Mouse (Mus musculus) hindbrain, embryonic 10.5 days (tissue): ENCODE measurements around the gene Wnk2. TPM values are rescaled to one million over a fixed set of nuclear protein-coding genes. Genes with fewer than 3 reads are reported as not detected.

Experiments
- DNase-seq: peaks from one replicate; pipeline ENCODE4 v3.0.0-alpha.2; 2017; ENCODE audit warnings: low spot score
- H3K27ac ChIP-seq: fragments of 300-500 bp; sonication (generic); 2 replicates; pipeline ENCODE4 v1.5.1; 2016; ENCODE audit warnings: mild to moderate bottlenecking, moderate library complexity
- H3K27me3 ChIP-seq: fragments of 300-500 bp; sonication (generic); 2 replicates; pipeline ENCODE4 v1.6.1; 2016; ENCODE audit warnings: mild to moderate bottlenecking; ENCODE audit not compliant: poor library complexity, insufficient read depth, severe bottlenecking
- H3K36me3 ChIP-seq: fragments of 300-500 bp; sonication (generic); 2 replicates; pipeline ENCODE4 v1.6.1; 2016; ENCODE audit warnings: mild to moderate bottlenecking, moderate library complexity
- H3K4me1 ChIP-seq: fragments of 300-500 bp; sonication (generic); replicated peaks from 2 replicates; pipeline ENCODE4 v1.6.1; 2016; ENCODE audit warnings: mild to moderate bottlenecking
- H3K4me3 ChIP-seq: fragments of 300-500 bp; sonication (generic); 2 replicates; pipeline ENCODE4 v1.5.1; 2016; ENCODE audit warnings: mild to moderate bottlenecking, moderate library complexity
- H3K9me3 ChIP-seq: fragments of 300-500 bp; sonication (generic); 2 replicates; pipeline ENCODE4 v1.6.1; 2016; ENCODE audit warnings: mild to moderate bottlenecking, moderate library complexity
- WGBS: fragments of 180-500 bp; shearing (Covaris S2); methylation state at CpG from one replicate; pipeline ENCODE4 v1.1.7; 2016; 5-methylcytosine and 5-hydroxymethylcytosine counted together
- polyA plus RNA-seq: library from polyadenylated mRNA; unstranded; fragments of >200 nt; fragmentation: Nextera tagmentation; extraction: Ambion mirVana; gene quantifications from 2 replicates; pipeline ENCODE4 v1.2.1, GENCODE M21; 2016

The Wnk2 gene
- 4.5 and 8.5 TPM in 2 replicates for polyA plus RNA-seq

GRCm38 (mm10) chr13:49147858-49148226 is at the start of gene Wnk2:
Gene Wnk2, minus strand, starts transcription at chr13:49148014.
- peak; percentile 70 for DNase-seq
- under 1% methylated on average over 43 of the region's 43 CpGs for WGBS
- H3K36me3 ChIP-seq: 0 out of 2 replicates have a peak, but pooled peaks cover under 1% of the 10 kb centered on the region
- H3K9me3 ChIP-seq: no peaks in the 10 kb centered on the region
- peaks cover 51% of the 10 kb centered on the region for H3K4me1 ChIP-seq
- peak within 1 kb of the TSS; percentile 90 for H3K4me3 ChIP-seq
- H3K27ac ChIP-seq: peak within 1 kb of the TSS; percentile 92
- peaks cover 76% of the 10 kb centered on the region for H3K27me3 ChIP-seq

GRCm38 (mm10) chr13:49196766-49197165 is 49.0 kb upstream of the Wnk2 start:
- no peaks in the 10 kb centered on the region for H3K27me3 ChIP-seq
- peaks cover 14% of the 10 kb centered on the region for H3K4me1 ChIP-seq
- no peak overlapping the region for H3K27ac ChIP-seq
- no peak for DNase-seq
- H3K9me3 ChIP-seq: no peaks in the 10 kb centered on the region
- H3K4me3 ChIP-seq: no peak overlapping the region
- WGBS: 86% methylated on average over 6 of the region's 6 CpGs
- peaks cover 14% of the 10 kb centered on the region; the same call in 1 of the 2 replicates for H3K36me3 ChIP-seq

DNA sequence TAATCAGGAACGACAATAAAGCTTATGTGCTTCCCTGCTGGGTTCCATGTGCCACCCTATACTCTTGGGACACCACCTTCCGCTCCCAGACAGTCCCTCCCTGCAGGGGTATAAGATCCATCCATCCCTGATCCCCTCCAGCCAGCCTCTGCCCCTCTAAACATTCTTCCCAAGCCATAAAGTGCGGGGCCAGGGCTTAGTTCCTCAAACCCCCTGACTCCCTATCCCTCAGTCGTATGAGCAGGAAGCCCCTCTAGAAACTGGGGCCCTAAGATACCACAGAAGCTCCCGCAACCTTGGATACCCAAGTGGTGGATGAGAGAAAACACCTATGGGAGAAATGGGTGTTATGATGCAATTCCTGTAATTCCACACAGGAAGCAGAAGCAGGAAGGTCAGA is 48.4 kb upstream of the Wnk2 start:
- 77% methylated on average over 5 of the region's 5 CpGs for WGBS
- H3K9me3 ChIP-seq: no peaks in the 10 kb centered on the region
- H3K27me3 ChIP-seq: no peaks in the 10 kb centered on the region

GRCm38 (mm10) chr13:49195651-49196050 is 47.8 kb upstream of the Wnk2 start:
- H3K27ac ChIP-seq: no peak overlapping the region
- peaks cover 25% of the 10 kb centered on the region for H3K4me1 ChIP-seq
- no peaks in the 10 kb centered on the region for H3K27me3 ChIP-seq
- 87% methylated on average over 7 of the region's 7 CpGs for WGBS
- no peak overlapping the region for H3K4me3 ChIP-seq
- no peaks in the 10 kb centered on the region for H3K9me3 ChIP-seq
- no peak for DNase-seq
- peaks cover 14% of the 10 kb centered on the region; the same call in 1 of the 2 replicates for H3K36me3 ChIP-seq

More for the DNA sequence above, 48.4 kb upstream of the Wnk2 start:
- Histone ChIP-seq H3K36me3 (peaks cover 14% of the 10 kb centered on the region; the same call in 1 of the 2 replicates), H3K4me1 (peaks cover 19% of the 10 kb centered on the region), H3K4me3 (no peak overlapping the region), H3K27ac (no peak overlapping the region)
- DNase-seq: no peak

- peaks cover 4% of the 10 kb centered on the region; the same call in 1 of the 2 replicates for H3K27me3 ChIP-seq
- no peak for DNase-seq
- peaks cover 14% of the 10 kb centered on the region; the same call in 1 of the 2 replicates for H3K36me3 ChIP-seq
- H3K4me1 ChIP-seq: peaks cover 33% of the 10 kb centered on the region
- H3K9me3 ChIP-seq: no peaks in the 10 kb centered on the region
- WGBS: 95% methylated on average over 13 of the region's 13 CpGs
- H3K4me3 ChIP-seq: no peak overlapping the region
- no peak overlapping the region for H3K27ac ChIP-seq
These were observed 47.0 kb upstream of the Wnk2 start for GRCm38 (mm10) chr13:49194811-49195210.

GRCm38 (mm10) chr13:49193650-49194049 is 45.8 kb upstream of the Wnk2 start:
- DNase-seq: no peak
- Histone ChIP-seq H3K27me3 (peaks cover 14% of the 10 kb centered on the region), H3K27ac (no peak overlapping the region), H3K4me3 (no peak overlapping the region), H3K36me3 (peaks cover 14% of the 10 kb centered on the region; the same call in 1 of the 2 replicates), H3K4me1 (peaks cover 45% of the 10 kb centered on the region), H3K9me3 (no peaks in the 10 kb centered on the region)
- 94% methylated on average over 17 of the region's 17 CpGs for WGBS

DNA sequence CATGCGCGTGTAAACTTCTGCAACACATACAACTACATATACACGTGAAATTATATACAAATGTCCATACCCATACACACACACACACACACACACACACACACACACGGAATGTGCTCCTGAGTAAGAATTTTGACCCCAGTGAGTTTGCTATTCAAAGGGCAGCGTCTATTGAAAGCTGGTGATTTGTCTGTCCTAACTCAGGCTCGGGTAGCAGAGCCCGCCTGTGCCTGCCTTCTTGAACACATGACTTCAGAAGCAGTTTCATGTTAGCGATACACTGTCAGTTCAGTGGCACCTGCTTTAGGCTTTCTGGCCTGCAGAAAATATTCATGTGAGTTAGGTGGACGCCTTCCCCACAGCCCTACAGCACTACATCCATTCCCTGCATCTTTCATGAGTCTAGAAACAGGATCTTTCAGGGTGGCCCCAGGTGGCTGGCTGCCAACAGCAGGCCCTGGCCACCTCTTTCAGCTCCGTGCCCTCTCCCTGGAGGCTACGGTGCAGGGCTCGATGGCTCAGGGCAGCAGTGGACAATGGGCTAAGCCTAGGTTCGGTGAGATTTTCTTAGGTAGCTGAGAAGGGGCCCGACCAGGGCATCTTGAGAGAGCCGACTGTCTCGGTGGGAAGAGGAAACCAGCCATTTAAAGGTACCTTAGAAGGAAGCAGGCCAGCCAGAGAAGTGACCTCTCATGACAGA is 44.5 kb upstream of the Wnk2 start:
- H3K36me3 ChIP-seq: peaks cover 14% of the 10 kb centered on the region; the same call in 1 of the 2 replicates
- no peaks in the 10 kb centered on the region for H3K9me3 ChIP-seq
- 82% methylated on average over 16 of the region's 16 CpGs for WGBS
- no peak overlapping the region for H3K4me3 ChIP-seq
- peaks cover 21% of the 10 kb centered on the region for H3K27me3 ChIP-seq
- DNase-seq: no peak
- 0 out of 2 replicates have a peak overlapping the region, but pooled peaks have one; percentile 31 for H3K27ac ChIP-seq
- H3K4me1 ChIP-seq: peaks cover 58% of the 10 kb centered on the region

GRCm38 (mm10) chr13:49191673-49192035 is 43.8 kb upstream of the Wnk2 start:
- Histone ChIP-seq H3K27ac (no peak overlapping the region; the same call in 1 of the 2 replicates), H3K36me3 (peaks cover 14% of the 10 kb centered on the region; the same call in 1 of the 2 replicates), H3K9me3 (no peaks in the 10 kb centered on the region), H3K4me3 (no peak overlapping the region), H3K27me3 (peaks cover 21% of the 10 kb centered on the region), H3K4me1 (peaks cover 64% of the 10 kb centered on the region)
- no peak for DNase-seq
- WGBS: 49% methylated on average over 5 of the region's 5 CpGs

GRCm38 (mm10) chr13:49190876-49191672 is 43.3 kb upstream of the Wnk2 start:
- no peak overlapping the region for H3K4me3 ChIP-seq
- no peak for DNase-seq
- peak overlapping the region; percentile 4 for H3K27ac ChIP-seq
- no peaks in the 10 kb centered on the region for H3K9me3 ChIP-seq
- whole genome bisulfite sequencing: 80% methylated on average over 7 of the region's 7 CpGs
- peaks cover 68% of the 10 kb centered on the region for H3K4me1 ChIP-seq
- H3K27me3 ChIP-seq: peaks cover 27% of the 10 kb centered on the region
- H3K36me3 ChIP-seq: peaks cover 13% of the 10 kb centered on the region; the same call in 1 of the 2 replicates

DNA sequence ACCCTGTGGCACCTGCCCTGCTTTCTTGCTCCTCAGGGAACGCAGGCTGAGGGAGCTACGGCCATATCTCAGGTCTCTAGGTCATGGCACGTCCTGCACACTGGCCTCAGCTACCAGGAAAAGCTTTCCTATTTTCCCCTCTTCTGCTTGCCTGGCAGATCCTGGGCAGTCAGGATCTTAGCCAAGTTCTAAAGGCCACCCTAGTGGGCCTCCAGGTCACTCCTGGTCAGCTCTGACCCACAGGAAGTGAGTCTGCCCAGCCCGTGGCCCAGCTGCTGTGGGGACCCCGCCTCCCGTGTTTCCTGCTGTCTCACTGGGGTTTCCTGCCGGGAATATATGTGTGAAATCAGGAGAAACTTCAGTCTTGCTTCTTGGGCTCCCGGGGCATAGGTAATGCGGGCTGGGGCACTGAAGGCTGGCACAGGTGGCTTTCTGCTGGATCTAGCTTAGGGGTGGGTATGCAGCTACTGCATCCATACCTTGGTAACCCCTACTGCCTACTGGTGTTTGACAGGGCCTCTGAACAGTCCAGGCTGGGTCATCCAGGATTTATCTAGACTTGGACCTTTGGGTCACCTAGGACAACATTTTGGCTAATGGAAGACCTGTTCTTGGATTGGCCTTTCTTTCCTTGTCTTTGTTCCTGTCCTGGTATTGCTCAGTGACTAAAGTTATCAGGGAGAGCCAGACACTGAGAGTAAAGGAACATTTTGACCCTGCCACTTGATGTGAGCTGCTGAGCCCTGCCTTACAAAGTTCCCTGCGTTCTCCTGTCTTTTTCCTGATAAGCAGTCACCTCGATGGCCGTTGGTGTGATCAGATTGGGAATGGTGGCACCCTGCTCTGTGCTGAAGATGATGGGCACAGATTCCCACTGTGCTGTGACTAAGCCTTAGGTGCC is 42.4 kb upstream of the Wnk2 start:
- H3K27ac ChIP-seq: peak overlapping the region; percentile 4; the same call in 1 of the 2 replicates
- DNase-seq: no peak
- 76% methylated on average over 12 of the region's 12 CpGs for WGBS
- peaks cover 33% of the 10 kb centered on the region for H3K27me3 ChIP-seq
- no peak overlapping the region for H3K4me3 ChIP-seq
- peaks cover 65% of the 10 kb centered on the region for H3K4me1 ChIP-seq
- H3K36me3 ChIP-seq: peaks cover 4% of the 10 kb centered on the region; the same call in 1 of the 2 replicates
- no peaks in the 10 kb centered on the region for H3K9me3 ChIP-seq

DNA sequence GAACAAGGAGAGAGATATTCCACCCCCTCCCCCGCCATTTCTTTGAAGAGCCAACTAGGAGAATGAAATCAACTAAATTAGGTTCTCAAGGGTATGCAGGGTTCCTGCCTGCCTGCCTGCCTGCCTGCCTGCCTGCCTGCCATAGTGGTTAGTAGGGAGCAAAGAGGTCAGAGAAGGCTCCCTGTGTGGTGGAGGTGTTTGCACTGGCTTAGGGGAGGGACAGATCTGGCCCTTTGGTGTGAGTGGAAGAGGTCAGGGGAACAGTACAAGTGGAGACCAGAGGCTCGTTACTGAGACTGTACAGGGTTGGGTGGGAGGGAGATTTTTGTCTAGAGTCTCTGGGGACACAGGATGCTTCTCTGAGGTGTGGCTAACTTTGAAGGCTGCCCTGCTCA is 41.1 kb upstream of the Wnk2 start:
- no peaks in the 10 kb centered on the region for H3K9me3 ChIP-seq
- no peak overlapping the region; the same call in 1 of the 2 replicates for H3K4me3 ChIP-seq
- peaks cover 40% of the 10 kb centered on the region for H3K27me3 ChIP-seq
- H3K27ac ChIP-seq: no peak overlapping the region
- H3K4me1 ChIP-seq: peaks cover 65% of the 10 kb centered on the region
- WGBS: 45% methylated on average over 2 of the region's 2 CpGs
- no peak for DNase-seq
- H3K36me3 ChIP-seq: no peaks in the 10 kb centered on the region
